Mouse (Mus musculus): ENCODE data around the gene Orai3. TPM values are rescaled to one million over a fixed set of nuclear protein-coding genes. Genes with fewer than 3 reads are reported as not detected.
A peak's percentile ranks its signal among the peaks of the same experiment; 100 is the strongest.

The Orai3 gene
- polyA plus RNA-seq, 1 experiment from 2014 or later: 12.9 TPM

- no peaks in the 10 kb centered on the region for H3K9me3 ChIP-seq (replicated peaks; ENCODE audit: control insufficient read depth, low read length)
- H3K9ac ChIP-seq (ENCODE audit: low read depth, low read length): no peak overlapping the region
- no peaks in the 10 kb centered on the region for H3K4me1 ChIP-seq (ENCODE audit: control insufficient read depth, low read depth, low read length)
- H3K27ac ChIP-seq (ENCODE audit: low read length): no peak overlapping the region
- 68% methylated on average over 11 of the region's 11 CpGs for WGBS (ENCODE audit: insufficient replicate concordance)
- no peak overlapping the region for H3K4me3 ChIP-seq (ENCODE audit: low read depth, low read length)
- no peaks in the 10 kb centered on the region for H3K36me3 ChIP-seq (ENCODE audit: control insufficient read depth, insufficient read depth)
- ATAC-seq (ENCODE audit: low read depth): no peak
- H3K4me2 ChIP-seq (ENCODE audit: low read depth, low read length): no peak overlapping the region
- H3K27me3 ChIP-seq (ENCODE audit: control insufficient read depth, insufficient read depth, low read depth, low read length): peaks cover 9% of the 10 kb centered on the region
Measured at GRCm38 (mm10) chr7:127823236-127824171, 53.9 kb downstream of the Orai3 start.

- no peaks in the 10 kb centered on the region for H3K36me3 ChIP-seq (ENCODE audit: control insufficient read depth, insufficient read depth)
- peaks cover 9% of the 10 kb centered on the region for H3K27me3 ChIP-seq (ENCODE audit: control insufficient read depth, insufficient read depth, low read depth, low read length)
- WGBS (ENCODE audit: insufficient replicate concordance): 14% methylated on average over 36 of the region's 38 CpGs
- no peaks in the 10 kb centered on the region for H3K4me1 ChIP-seq (ENCODE audit: control insufficient read depth, low read depth, low read length)
- ATAC-seq (ENCODE audit: low read depth): no peak
- no peak within 1 kb of the TSS for H3K9ac ChIP-seq (ENCODE audit: low read depth, low read length)
- no peak within 1 kb of the TSS for H3K27ac ChIP-seq (ENCODE audit: low read length)
- H3K4me2 ChIP-seq (ENCODE audit: low read depth, low read length): peak within 1 kb of the TSS; percentile 31
- H3K9me3 ChIP-seq (replicated peaks; ENCODE audit: control insufficient read depth, low read length): no peaks in the 10 kb centered on the region
- H3K4me3 ChIP-seq (ENCODE audit: low read depth, low read length): peak within 1 kb of the TSS; percentile 25; the same call in 1 of the 2 replicates
Measured at GRCm38 (mm10) chr7:127824176-127824871, 54.7 kb downstream of the Orai3 start, which contains the start of the genes Stx4a and Stx1b. TSS of gene Stx4a (plus strand) at chr7:127824294. TSS of gene Stx1b (minus strand) at chr7:127824549.

Other genes starting within 250 kb of the Orai3 start
- gene Tmem265, start 208.4 kb upstream of the Orai3 start, polyA plus RNA-seq (2015; fragmentation: Nextera tagmentation; extraction: Ambion mirVana): 2.9 and 4.3 TPM in 2 replicates
- 19.7 and 21.1 TPM in 2 replicates for gene Phkg2, start 196.5 kb upstream of the Orai3 start, polyA plus RNA-seq (2015; fragmentation: Nextera tagmentation; extraction: Ambion mirVana)
- 5.9 and 6.5 TPM in 2 replicates for gene Ccdc189, start 181.2 kb upstream of the Orai3 start, polyA plus RNA-seq (2015; fragmentation: Nextera tagmentation; extraction: Ambion mirVana)
- 17.5 and 18.0 TPM in 2 replicates for gene Rnf40, start 181.0 kb upstream of the Orai3 start, polyA plus RNA-seq (2015; fragmentation: Nextera tagmentation; extraction: Ambion mirVana)
- gene Zfp629, start 154.0 kb upstream of the Orai3 start, polyA plus RNA-seq (2015; fragmentation: Nextera tagmentation; extraction: Ambion mirVana): 1.4 and 2.1 TPM in 2 replicates
- gene Bcl7c, start 60.9 kb upstream of the Orai3 start, polyA plus RNA-seq (2015; fragmentation: Nextera tagmentation; extraction: Ambion mirVana): 16.8 and 17.0 TPM in 2 replicates
- gene Ctf1, start 57.1 kb upstream of the Orai3 start, polyA plus RNA-seq (2015; fragmentation: Nextera tagmentation; extraction: Ambion mirVana): 2.0 and 2.5 TPM in 2 replicates
- 0.05 TPM in 2 replicates for gene Ctf2, start 37.6 kb upstream of the Orai3 start, polyA plus RNA-seq (2015; fragmentation: Nextera tagmentation; extraction: Ambion mirVana)
- 1.9 and 2.0 TPM in 2 replicates for gene Fbxl19, start 25.3 kb upstream of the Orai3 start, polyA plus RNA-seq (2015; fragmentation: Nextera tagmentation; extraction: Ambion mirVana)
- gene Setd1a, start 6.9 kb downstream of the Orai3 start, polyA plus RNA-seq (2015; fragmentation: Nextera tagmentation; extraction: Ambion mirVana): 7.5 and 7.9 TPM in 2 replicates
- not detected in 2 replicates for gene Gm49388, start 15.8 kb downstream of the Orai3 start, polyA plus RNA-seq (2015; fragmentation: Nextera tagmentation; extraction: Ambion mirVana)
- 72.9 and 80.3 TPM in 2 replicates for gene Hsd3b7, start 30.8 kb downstream of the Orai3 start, polyA plus RNA-seq (2015; fragmentation: Nextera tagmentation; extraction: Ambion mirVana)
- gene Stx4a, start 54.5 kb downstream of the Orai3 start, polyA plus RNA-seq (2015; fragmentation: Nextera tagmentation; extraction: Ambion mirVana): 11.8 TPM in 2 replicates
- 0.25 and 0.40 TPM in 2 replicates for gene Stx1b, start 54.7 kb downstream of the Orai3 start, polyA plus RNA-seq (2015; fragmentation: Nextera tagmentation; extraction: Ambion mirVana)
- gene Zfp646, start 106.4 kb downstream of the Orai3 start, polyA plus RNA-seq (2015; fragmentation: Nextera tagmentation; extraction: Ambion mirVana): 4.8 and 4.9 TPM in 2 replicates
- 4.5 and 5.0 TPM in 2 replicates for gene Zfp668, start 107.0 kb downstream of the Orai3 start, polyA plus RNA-seq (2015; fragmentation: Nextera tagmentation; extraction: Ambion mirVana)
- gene Prss53, start 121.2 kb downstream of the Orai3 start, polyA plus RNA-seq (2015; fragmentation: Nextera tagmentation; extraction: Ambion mirVana): 0.28 and 0.41 TPM in 2 replicates
- not detected in 2 replicates for gene Gm21974, start 125.6 kb downstream of the Orai3 start, polyA plus RNA-seq (2015; fragmentation: Nextera tagmentation; extraction: Ambion mirVana)
- 140 and 149 TPM in 2 replicates for gene Vkorc1, start 125.8 kb downstream of the Orai3 start, polyA plus RNA-seq (2015; fragmentation: Nextera tagmentation; extraction: Ambion mirVana)
- gene Bckdk, start 134.3 kb downstream of the Orai3 start, polyA plus RNA-seq (2015; fragmentation: Nextera tagmentation; extraction: Ambion mirVana): 45.9 and 51.1 TPM in 2 replicates
- 12.9 and 13.3 TPM in 2 replicates for gene Kat8, start 142.7 kb downstream of the Orai3 start, polyA plus RNA-seq (2015; fragmentation: Nextera tagmentation; extraction: Ambion mirVana)
- 14.8 and 18.5 TPM in 2 replicates for gene Prss8, start 160.3 kb downstream of the Orai3 start, polyA plus RNA-seq (2015; fragmentation: Nextera tagmentation; extraction: Ambion mirVana)
- 2.9 and 3.0 TPM in 2 replicates for gene Prss36, start 176.9 kb downstream of the Orai3 start, polyA plus RNA-seq (2015; fragmentation: Nextera tagmentation; extraction: Ambion mirVana)
- gene Fus, start 197.6 kb downstream of the Orai3 start, polyA plus RNA-seq (2015; fragmentation: Nextera tagmentation; extraction: Ambion mirVana): 86.5 and 92.3 TPM in 2 replicates
- 20.7 and 23.0 TPM in 2 replicates for gene Pycard, start 224.1 kb downstream of the Orai3 start, polyA plus RNA-seq (2015; fragmentation: Nextera tagmentation; extraction: Ambion mirVana)
- 0.15 and 0.32 TPM in 2 replicates for gene Trim72, start 234.1 kb downstream of the Orai3 start, polyA plus RNA-seq (2015; fragmentation: Nextera tagmentation; extraction: Ambion mirVana)